Mouse (Mus musculus): ENCODE measurements around the gene Tpst1.

- TF ChIP-seq CTCF (IDR thresholded peaks at IDR 0.05; ENCODE audit: extremely low read depth, insufficient read depth, low read length) = no peak
- TF ChIP-seq POLR2A (IDR thresholded peaks at IDR 0.05; ENCODE audit: extremely low read depth, insufficient read depth, low read length) = no peak
Observed at GRCm38 (mm10) chr5:130050416-130050815, 22.7 kb upstream of the Tpst1 start.

All from cortical plate, adult 2 months (tissue).